Mouse (Mus musculus) monocyte, adult 5-6 weeks (primary cell): Measurements from ENCODE around the gene Traip. TPM values are rescaled to one million over a fixed set of nuclear protein-coding genes. Genes with fewer than 3 reads are reported as not detected.

Experiments
- total RNA-seq: library from RNA; stranded (forward); fragments of 200-1000, 200-491, 200-594 nt; gene quantifications from 3 replicates; pipeline ENCODE4 v1.2.3, GENCODE M21; 2017

Gene Traip
- total RNA-seq, 1 experiment from 2014 or later = 1.8 TPM

Other genes starting within 250 kb of the Traip start
- not detected in 3 replicates for gene Sema3f, start 239.7 kb upstream of the Traip start, total RNA-seq
- gene Rbm5, start 179.1 kb upstream of the Traip start, total RNA-seq = 339 to 489 TPM (median 412 TPM) in 3 replicates
- gene Rbm6, start 76.9 kb upstream of the Traip start, total RNA-seq = 166 to 202 TPM (median 177 TPM) in 3 replicates
- 13.0 to 22.8 TPM (median 16.4 TPM) in 3 replicates for gene Mon1a, start 62.0 kb upstream of the Traip start, total RNA-seq
- 0.29 to 3.2 TPM (median 1.6 TPM) in 3 replicates for gene Mst1r, start 43.3 kb upstream of the Traip start, total RNA-seq
- 0.19 TPM in 1 of 3 replicates, not detected in the others for gene Actl11, start 21.7 kb upstream of the Traip start, total RNA-seq
- not detected in 3 replicates for gene Camkv, start 14.5 kb upstream of the Traip start, total RNA-seq
- 40.1 to 97.0 TPM (median 50.1 TPM) in 3 replicates for gene Uba7, start 25.4 kb downstream of the Traip start, total RNA-seq
- not detected in 3 replicates for gene Gm20661, start 32.9 kb downstream of the Traip start, total RNA-seq
- gene Inka1, start 35.7 kb downstream of the Traip start, total RNA-seq = 3.7 to 14.4 TPM (median 10.5 TPM) in 3 replicates
- 2.8 TPM in 1 of 3 replicates, not detected in the others for gene Cdhr4, start 42.4 kb downstream of the Traip start, total RNA-seq
- 1.5 to 2.6 TPM in 2 of 3 replicates, not detected in the other for gene Gm20662, start 46.2 kb downstream of the Traip start, total RNA-seq
- gene Ip6k1, start 52.4 kb downstream of the Traip start, total RNA-seq = 47.0 to 167 TPM (median 102 TPM) in 3 replicates
- gene Gmppb, start 99.1 kb downstream of the Traip start, total RNA-seq = 4.5 to 19.8 TPM (median 15.8 TPM) in 3 replicates
- 2.5 to 3.5 TPM in 2 of 3 replicates, not detected in the other for gene Amigo3, start 103.0 kb downstream of the Traip start, total RNA-seq
- not detected in 3 replicates for gene Mst1, start 130.3 kb downstream of the Traip start, total RNA-seq
- 21.5 to 53.5 TPM (median 30.5 TPM) in 3 replicates for gene Rnf123, start 133.2 kb downstream of the Traip start, total RNA-seq
- gene Apeh, start 144.5 kb downstream of the Traip start, total RNA-seq = 63.3 to 124 TPM (median 97.2 TPM) in 3 replicates
- under 0.01 to 1.2 TPM in 2 of 3 replicates, not detected in the other for gene Bsn, start 240.2 kb downstream of the Traip start, total RNA-seq